Mouse (Mus musculus): ENCODE results near the gene Tdrkh.

Gene Tdrkh

DNA sequence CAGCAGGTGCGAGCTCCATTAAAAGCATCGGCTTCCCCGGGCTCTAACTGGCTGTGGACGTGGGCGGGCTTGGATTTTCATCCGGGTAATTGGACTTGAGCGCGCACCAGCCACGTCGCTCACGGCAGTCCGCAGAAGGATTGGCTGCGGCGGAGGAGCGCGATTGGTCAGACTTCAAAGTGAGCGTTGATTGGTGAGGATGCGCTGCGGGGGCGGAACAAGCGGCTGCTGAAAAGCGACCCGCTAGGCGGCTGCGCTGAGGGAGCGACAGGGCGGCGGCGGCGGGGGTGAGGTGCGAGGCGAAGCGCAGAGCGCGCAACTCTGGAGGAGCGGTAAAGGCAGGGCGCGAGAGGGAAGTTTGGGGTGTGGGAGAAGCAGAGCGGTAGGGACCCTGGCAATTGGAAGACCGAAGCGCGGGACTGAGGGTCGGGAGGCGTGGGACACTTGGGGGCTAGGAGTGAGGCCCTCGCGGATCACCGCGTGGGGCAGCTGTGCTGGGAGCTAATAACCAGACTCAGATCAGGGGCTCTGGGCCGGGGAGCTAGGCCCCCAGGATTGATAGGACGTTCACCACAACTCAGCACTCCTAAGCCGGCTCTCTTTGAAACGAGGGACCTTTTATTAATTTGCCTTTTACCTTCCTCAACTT, at the start of gene Tdrkh:
TSS of gene Tdrkh (plus strand) at position 243 of the 649 bp plus-strand sequence.
- DNase-seq (ENCODE audit: low spot score): peak; percentile 97

DNA sequence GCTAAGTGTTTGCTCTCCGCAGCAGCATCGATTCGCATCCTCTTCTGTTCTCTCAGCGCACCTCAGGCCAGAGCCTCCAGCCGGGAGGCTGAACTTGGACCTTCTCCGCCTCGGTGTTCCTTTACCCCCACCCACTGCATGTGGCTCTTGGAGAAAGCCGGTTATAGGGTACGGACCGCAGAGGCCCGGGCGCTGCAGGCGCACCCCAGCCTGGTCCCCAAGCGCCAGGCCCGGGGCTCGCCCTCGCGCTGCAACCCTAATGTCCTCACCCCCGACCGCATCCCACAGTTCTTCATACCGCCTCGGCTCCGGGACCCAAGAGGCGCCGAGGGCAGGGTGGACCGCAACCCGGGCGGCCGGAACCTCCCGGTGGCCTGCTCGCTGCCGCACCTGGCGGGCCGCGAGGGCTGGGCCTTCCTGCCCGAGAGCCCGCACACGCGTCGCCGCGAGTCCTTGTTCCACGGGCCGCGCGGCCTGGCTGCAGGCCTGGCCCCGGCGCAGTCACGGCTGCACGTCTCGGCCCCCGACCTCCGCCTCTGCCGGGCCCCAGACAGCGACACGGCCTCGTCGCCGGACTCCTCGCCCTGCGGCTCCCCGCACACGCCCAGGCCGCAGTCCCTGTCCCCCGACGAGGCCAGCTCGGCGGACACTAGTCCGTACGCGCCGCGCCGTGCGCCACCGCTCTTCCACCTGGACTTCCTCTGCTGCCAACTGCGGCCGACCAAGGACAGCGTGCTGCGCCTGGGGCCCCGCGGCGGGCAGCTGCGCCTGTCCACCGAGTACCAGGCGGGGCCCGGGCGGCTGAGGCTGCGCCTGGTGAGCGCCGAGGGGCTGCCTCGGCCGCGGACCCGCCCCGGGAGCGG, 49.6 kb upstream of the Tdrkh start:
- no peak for DNase-seq (ENCODE audit: low spot score)

DNA sequence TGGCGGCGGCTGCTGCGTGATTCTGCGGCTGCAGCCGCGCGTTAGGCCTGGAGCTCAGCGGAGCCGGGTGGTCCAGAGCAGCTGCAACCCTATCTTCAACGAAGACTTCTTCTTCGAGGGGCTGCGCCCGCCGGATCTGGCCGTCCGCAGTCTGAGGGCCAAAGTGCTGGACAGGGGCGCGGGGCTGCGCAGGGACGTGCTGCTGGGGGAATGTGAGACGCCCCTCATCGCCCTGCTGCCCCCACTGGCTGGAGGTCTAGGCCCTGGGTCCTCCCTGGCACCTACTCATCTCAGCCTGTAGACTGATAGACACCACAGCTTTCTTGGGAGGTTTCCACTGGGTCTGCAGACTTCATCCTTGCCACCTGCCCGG, 48.9 kb upstream of the Tdrkh start:
- DNase-seq (ENCODE audit: low spot score): no peak

DNA sequence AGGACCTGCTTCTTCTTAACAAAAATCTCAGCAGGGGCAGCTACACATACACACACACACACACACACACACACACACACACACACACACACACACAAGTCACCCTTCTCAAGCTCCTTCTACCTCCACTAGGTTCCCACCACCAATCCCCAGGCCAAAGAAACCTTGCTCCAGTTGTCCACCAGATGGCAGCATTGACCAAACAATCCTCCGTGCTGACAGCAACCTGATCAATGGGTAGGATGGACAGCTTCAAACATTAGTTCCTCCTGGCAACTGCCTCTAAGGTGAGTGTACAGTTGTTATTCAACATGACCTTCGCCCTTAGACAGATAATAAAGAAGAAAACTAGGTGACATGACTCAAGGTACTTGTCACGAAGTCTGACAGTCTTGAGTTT, 46.3 kb upstream of the Tdrkh start:
- peak; percentile 78 for DNase-seq (ENCODE audit: low spot score)

DNA sequence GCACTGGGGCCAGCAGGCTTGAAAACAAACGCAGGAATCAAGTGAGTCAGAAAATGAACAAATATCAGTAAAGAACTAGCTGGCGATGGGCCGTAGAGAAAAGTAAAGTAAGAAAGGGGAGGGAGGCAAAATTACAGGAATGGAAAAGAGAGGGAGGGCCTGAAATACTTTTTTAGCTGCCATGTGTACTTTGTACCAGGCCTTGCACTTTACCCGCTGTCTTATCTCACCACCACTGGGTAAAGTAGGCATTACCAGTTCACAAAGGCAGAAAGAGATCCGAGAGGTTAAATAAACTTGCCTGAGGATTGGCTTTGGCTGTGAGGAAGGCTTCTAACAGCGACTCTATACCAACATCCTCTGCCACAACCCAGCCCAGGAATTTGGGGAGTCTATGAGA, 45.6 kb upstream of the Tdrkh start:
- DNase-seq (ENCODE audit: low spot score): no peak

DNA sequence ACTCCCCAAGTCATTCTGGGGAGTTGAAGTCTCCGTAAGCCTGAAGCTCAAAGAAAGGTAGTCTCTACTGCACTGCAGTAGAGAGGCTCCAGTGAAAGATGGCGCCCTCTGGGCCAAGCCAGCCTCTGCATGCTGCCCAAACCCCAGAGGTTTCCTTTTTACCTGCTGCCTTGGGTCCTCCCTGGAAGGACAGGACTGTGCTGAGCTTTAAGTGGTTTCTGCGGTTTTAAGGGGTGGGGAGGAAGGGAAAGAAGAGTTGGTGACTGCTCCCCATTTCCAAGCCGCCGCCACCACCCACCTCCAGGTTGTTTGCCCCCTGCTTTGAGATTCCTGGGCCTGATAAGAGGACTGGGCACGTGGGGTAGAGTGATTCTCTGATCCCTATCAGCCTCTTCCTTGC, 44.4 kb upstream of the Tdrkh start:
- DNase-seq (ENCODE audit: low spot score): no peak

DNA sequence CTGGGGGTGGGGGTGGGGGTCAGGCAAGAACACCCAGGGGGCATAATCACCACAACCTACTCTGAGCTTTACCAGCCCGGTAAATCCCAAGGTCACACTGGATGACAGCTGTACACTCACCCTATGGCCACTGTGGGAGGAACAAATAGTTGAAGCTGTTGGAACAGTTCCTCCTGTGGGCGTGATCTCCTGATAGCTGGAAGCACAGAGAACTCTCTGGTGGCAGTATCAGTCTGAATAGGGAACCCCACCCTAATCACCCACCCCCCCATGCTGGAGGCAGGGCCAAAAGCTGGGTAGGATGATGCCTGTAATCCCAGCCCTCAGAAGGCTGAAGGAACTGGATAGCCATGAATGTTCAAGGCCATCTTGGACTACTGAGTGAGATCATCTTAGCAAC, 43.4 kb upstream of the Tdrkh start:
- no peak for DNase-seq (ENCODE audit: low spot score)

DNA sequence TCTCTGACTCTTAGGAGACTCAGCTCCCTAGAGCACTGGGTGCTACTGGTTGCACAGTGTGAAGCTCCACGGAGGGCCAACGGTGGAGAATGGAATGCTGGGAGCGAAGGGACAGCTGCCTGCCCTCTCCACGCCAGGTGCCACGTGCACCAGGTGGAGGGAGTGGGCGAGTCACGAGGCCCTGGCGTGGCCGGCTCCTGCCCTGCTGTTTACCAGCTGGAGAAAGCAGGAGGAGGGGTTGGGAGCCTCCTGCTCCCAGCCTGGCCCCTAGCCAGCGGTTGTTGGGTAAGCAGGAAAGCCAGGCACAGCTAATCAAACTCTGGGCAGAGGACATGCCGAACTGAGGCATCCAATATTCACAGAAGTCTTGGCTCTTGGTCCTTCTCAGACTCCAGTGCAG, 41.4 kb upstream of the Tdrkh start:
- DNase-seq (ENCODE audit: low spot score): no peak

DNA sequence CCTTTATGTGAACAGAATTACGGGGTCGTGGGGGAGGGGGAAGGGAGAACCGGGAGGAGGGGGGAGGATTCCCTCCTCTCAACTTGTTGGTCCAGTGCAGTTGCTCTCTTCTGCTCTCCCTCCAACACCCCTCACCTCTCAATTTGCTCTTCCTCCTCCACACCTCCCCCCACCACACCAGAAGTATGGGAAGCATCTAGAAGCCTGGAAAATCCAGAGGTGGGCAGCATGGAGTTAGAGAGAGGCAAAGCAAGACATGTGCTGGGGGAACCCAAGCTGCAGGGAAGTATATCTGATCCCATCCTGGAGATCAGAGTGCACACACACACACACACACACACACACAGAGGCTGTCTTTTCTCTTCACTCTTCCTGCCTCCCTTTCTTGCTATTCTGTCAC, 41.0 kb upstream of the Tdrkh start:
- no peak for DNase-seq (ENCODE audit: low spot score)

DNA sequence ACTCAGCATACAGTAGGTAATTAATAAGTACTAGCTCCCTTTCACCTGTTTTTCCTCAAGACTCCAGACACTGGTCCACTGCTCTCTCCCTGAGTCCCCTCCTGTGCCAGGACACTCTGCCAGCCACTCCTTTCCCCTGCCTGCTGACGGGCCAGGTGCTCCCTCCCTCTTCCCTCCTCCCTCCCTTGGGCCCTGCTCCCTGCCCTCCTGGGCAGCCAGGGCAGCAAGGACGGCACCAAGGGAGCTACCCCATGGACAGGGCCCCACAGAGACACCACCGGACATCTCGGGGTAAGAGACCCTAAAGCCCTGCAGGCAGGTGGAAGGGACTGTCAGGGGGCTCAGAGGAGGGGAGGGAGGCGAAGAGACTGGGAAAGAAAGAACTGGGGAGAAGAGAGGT, 40.4 kb upstream of the Tdrkh start, which contains the start of gene Rorc:
TSS of gene Rorc (plus strand) at position 154 of the 400 bp plus-strand sequence.
- no peak for DNase-seq (ENCODE audit: low spot score)

DNA sequence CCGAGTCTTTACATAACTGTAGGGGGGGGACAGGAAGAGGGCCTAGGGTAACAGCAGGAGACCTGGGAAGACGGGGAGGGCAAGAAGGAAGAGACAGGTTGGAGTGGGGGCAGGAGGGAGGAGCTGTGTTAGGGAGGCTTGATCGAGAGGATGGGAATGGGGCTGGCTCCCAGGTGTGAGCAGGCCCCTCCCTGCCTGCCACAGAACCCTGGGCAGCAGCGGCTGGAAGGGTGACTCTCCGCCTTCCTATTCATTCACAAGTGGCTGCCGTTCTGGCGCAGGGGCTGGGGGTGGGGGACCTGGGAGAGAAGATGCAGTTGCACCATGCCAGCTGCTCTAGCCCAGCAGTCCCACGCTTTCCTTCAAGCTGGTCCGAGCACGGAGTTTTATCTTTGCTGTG, 40.0 kb upstream of the Tdrkh start:
- DNase-seq (ENCODE audit: low spot score): no peak

DNA sequence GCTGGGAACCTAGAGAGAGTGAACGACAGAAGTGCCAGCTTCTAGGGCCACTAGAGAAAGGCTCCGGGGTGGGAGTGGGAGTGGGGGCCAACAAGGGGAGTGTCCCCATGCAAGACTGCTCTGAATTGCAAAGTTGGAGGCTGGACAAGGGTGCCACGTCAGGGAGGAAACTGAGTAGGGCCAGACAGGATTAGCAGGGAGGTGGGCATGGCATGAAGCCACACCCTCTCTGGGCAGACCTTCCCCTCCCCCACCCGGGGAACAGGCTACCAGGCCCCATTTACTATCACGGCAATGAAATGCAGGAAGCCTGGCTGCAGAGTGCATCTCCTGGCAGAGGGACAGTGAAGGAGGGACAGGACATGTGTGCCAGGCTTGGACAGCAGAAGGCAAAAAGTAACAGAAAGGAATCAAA, 39.5 kb upstream of the Tdrkh start:
- no peak for DNase-seq (ENCODE audit: low spot score)

DNA sequence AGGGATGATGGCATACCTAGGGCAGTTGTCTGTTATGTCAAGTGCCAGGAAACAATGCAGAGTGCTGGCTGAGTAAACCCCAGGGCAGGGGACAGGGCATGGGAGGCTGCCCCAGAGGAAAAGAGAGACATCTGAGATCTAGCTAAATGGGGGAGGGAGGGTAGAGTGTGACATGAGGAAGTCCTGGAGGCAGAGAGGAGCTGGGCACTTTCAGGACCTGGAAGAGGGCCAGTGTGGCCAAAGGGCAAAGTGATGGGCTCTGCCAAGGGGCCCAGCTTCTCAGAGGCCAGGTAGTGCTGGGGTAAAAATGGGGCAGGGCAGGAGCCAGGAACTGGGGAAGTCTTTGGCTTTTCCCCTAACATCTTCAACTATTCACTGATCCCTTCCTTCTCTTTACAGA, 38.4 kb upstream of the Tdrkh start:
- DNase-seq (ENCODE audit: low spot score): no peak

DNA sequence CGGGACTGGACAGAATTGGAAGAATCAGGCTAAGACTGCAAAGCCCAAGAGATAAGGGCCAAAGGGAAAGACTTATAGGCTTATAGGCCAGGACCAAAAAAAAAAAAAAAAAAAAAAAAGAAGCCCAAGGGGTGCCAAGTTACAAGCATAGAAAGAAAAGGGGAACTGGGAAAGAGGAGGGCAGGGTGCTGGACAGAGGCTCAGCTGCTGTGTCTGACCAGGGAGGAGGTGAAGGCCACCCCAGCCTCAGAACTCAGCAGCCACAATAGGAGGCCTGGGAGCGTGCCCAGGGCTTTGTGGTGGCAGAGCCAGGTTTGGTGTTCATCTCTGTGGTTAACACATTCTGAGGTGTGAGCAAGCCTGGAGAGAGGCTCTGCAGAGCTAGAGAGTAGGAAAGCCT, 37.9 kb upstream of the Tdrkh start:
- no peak for DNase-seq (ENCODE audit: low spot score)

DNA sequence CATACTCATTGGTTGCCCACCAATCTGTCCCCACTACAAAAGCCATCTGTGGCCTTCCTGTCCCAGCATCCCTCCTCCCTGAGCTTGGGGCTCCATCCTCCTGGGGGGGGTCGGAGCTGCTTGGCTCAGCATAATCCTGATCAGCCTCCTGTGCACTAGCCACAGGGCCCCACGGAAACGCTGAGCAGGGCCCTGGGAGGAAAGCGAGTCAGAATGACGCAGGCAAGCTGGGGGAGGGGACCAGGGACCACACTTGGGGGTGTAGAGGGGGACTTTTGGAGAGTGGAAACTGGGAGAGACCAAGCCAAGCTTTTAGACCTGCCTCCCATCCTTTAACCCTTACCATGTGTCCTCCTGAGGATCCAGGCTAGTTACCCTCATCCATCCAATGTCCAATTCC, 37.2 kb upstream of the Tdrkh start:
- DNase-seq (ENCODE audit: low spot score): no peak

DNA sequence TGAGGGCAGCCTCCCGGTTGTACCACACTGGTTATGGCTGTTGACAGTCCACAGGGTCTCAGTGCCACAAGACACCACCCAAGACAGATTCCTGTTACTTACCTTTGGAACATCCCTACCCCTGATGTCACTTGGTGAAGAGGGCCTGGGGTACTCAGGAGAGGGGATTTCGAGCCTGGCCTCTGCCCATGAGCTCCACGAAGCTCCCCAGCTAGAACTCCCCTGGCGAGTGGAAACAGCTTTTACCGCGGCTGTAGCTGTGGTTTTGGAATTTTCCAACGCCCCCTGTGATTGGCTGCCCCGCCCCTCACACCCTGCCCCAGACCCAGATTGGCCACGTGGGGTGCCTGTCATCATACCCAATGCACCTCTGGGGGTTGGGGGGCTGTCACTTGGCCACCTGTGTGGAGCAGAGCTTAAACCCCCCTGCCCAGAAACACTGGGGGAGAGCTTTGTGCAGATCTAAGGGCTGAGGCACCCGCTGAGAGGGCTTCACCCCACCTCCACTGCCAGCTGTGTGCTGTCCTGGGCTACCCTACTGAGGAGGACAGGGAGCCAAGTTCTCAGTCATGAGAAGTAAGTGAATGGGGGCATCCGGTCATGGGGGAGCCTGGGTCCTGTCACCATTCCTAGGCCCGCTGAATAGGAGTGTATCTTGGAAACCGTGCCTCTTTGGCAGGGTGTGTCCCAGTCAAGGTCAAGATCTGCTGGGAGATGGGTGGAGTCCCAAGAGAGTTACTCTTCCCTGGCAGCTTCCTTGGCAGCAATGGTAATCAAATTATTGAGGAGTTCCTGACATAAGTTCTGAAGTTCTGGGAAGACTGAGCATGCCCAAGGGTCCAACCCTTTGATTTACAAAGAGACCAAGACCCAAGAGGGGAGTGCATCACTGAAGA, 35.8 kb upstream of the Tdrkh start:
- DNase-seq (ENCODE audit: low spot score): no peak

DNA sequence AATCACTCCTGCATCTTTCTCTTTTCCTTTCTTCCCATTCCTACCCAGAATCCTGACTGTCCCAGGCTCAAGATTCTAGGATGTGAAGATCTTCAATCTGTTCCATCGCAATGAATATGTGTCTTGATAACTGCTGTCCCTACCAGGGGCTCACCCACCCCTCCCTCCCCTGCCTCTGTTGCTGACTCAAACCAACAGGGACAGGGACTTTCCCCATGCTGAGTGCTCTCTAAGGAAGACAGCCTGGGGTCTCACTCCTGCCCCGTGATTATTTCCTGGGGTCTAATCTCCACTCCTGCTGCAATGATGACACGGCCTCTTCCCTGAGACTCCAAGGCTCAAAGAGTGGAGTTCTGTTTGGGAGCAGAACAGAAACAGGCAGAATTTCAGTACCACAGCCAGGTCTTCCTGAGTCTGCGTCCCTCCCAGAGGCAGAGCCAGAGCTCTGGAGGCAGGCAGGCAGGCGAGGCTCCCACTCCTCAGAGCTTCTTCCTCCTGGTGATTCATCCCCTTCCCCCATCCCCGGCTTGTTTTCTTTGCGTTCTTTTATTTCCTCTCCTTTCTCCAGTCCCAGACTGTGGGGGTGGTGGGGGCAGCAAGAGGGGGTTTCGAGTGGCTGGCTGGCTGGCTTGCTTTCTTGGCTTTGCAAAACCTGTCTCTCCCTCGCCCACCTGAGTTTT, 33.1 kb upstream of the Tdrkh start:
- no peak for DNase-seq (ENCODE audit: low spot score)

DNA sequence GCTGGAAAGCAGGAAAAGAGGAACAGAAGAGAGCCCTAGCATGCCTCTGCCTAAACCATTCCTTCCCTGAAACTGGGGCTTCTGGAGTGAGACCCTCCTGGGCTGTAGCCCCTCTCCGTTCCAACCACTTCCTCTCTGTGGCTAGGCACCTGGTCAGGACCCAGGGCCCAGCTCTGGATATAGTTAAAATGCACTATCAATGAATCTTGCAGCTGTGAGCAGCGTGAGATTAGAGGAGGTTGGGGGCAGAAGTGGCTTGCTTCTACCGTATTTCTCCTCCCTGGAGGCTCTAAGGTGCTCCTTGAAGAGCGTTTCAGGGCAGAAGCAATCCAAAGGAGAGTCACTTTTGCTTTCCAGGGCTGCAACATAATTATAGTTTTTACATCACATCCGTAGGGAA, 30.8 kb upstream of the Tdrkh start:
- no peak for DNase-seq (ENCODE audit: low spot score)

DNA sequence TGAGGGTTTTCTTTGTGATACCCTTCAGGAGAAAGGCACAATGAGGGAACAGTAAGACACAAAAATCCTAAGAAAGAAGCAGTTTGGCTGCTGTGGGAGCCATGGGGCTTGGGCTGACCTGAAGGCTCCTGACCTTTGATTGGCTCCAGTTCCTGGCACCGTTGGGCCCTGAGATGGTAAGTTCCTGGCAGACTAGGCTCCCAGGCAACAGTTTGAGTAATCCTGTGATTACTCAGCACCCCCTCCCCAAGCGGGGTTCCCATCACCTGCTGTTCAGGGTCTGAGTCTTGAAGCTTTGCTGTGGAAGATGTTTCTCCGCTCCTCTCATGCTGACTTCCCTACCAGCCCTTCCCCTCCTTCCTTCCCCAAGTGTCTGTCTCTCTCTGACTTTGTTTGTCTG, 29.6 kb upstream of the Tdrkh start:
- no peak for DNase-seq (ENCODE audit: low spot score)

DNA sequence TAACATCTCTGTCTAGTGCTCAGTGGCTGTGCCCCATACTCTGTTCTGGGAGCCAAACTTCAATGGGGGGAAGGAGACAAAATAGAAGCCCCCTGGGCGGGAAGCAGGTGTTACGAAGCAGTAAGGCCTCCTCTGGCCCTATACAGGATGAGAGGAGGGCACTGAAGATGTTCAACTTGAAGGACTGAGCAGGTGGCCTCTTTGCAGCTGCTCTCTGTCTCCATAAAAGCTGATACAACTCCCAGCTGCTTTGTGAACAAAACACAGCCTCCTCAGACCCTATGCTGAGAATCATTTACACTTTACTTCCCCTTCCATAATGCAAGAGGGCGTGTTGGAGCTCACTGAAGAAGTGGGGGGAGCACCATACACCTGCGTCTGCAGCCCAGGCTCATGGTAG, 26.4 kb upstream of the Tdrkh start:
- DNase-seq (ENCODE audit: low spot score): no peak

DNA sequence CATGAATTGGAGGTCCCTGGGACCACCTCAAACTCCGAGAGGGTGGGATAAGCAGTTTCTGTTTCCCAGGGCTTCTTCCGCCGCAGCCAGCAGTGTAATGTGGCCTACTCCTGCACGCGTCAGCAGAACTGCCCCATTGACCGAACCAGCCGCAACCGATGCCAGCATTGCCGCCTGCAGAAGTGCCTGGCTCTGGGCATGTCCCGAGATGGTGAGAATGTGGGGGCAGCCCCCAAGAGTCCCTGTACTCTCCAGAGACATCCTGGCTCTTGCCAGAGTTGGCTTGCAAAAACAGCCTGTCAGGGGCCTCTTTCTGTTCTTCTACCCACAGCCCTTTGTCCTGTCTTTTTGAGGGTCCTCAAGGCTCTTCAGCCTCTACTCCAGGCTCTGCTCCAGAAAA, 25.7 kb upstream of the Tdrkh start:
- DNase-seq (ENCODE audit: low spot score): no peak

DNA sequence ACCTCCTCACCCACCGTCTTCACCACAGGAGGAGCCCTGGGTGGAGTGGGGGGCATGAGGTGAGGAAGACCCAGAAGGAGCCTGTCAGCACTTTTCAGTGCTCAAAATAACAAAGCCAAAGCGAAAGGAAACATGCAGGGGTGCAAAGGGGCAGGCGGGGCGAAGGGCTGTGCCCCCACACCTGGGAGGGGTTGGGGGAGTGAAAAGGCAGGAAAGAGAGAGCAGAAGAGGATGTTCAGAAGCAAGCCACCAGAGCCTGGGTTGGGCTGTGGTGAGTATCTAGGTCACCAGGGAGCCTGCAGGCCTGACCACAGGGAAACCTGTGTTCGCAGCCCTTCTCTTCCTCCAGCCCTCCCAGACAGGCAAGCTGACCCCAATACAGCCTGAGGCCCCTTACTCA, 25.0 kb upstream of the Tdrkh start:
- DNase-seq (ENCODE audit: low spot score): peak; percentile 48
